Mouse (Mus musculus) bone marrow macrophage, adult 2 months (primary cell): ENCODE data around the gene Ptcd3. TPM values are rescaled to one million over a fixed set of nuclear protein-coding genes. Genes with fewer than 3 reads are reported as not detected.
A peak's percentile ranks its signal among the peaks of the same experiment; 100 is the strongest.
"Not testable (repeated sequence)": the region's sequence is repeated elsewhere in the genome, so short reads cannot be mapped to it uniquely, and the experiment has no call there.

Experiments used
- H3K27ac ChIP-seq: 2 replicates; pipeline ENCODE4 v1.5.1; 2012; ENCODE audit warnings: low read depth, low read length; ENCODE audit not compliant: insufficient read depth
- H3K4me1 ChIP-seq: 2 replicates; pipeline ENCODE4 v1.6.1; 2012; ENCODE audit warnings: low read length; ENCODE audit not compliant: control insufficient read depth, insufficient read depth
- H3K4me3 ChIP-seq: 2 replicates; pipeline ENCODE4 v1.5.1; 2012; ENCODE audit warnings: mild to moderate bottlenecking, low read length, moderate library complexity; ENCODE audit not compliant: insufficient read depth
- CTCF ChIP-seq: IDR thresholded peaks from 2 replicates; pipeline ENCODE4 v1.5.1; 2012; ENCODE audit warnings: low read depth, mild to moderate bottlenecking, low read length, moderate library complexity
- POLR2A ChIP-seq: IDR thresholded peaks from 2 replicates; pipeline ENCODE4 v1.6.1; 2012; ENCODE audit warnings: mild to moderate bottlenecking, low read depth, low read length, borderline replicate concordance
- polyA plus RNA-seq: library from polyadenylated mRNA; stranded (reverse); fragments of >200 nt; gene quantifications from 2 replicates; pipeline ENCODE4 v1.2.4, GENCODE M21; 2012; ENCODE audit not compliant: missing spikeins, insufficient read depth, insufficient read length

Ptcd3 gene
- polyA plus RNA-seq, 1 experiment = 29.0 TPM

GRCm38 (mm10) chr6:71877965-71878760, 30.4 kb downstream of the Ptcd3 start:
- Histone ChIP-seq H3K4me1 (peaks cover 10% of the 10 kb centered on the region), H3K4me3 (no peak overlapping the region), H3K27ac (no peak overlapping the region)
- TF ChIP-seq POLR2A (no peak), CTCF (peak; percentile 13; the same call in 1 of the 2 replicates)

- H3K27ac ChIP-seq = no peak overlapping the region
- TF ChIP-seq CTCF (no peak), POLR2A (no peak)
- no peaks in the 10 kb centered on the region for H3K4me1 ChIP-seq
- no peak overlapping the region for H3K4me3 ChIP-seq
These were observed 37.2 kb downstream of the Ptcd3 start for GRCm38 (mm10) chr6:71871396-71871795.

GRCm38 (mm10) chr6:71868809-71869208, 39.7 kb downstream of the Ptcd3 start:
- H3K4me3 ChIP-seq = no peak overlapping the region
- H3K4me1 ChIP-seq = no peaks in the 10 kb centered on the region
- TF ChIP-seq POLR2A (no peak), CTCF (no peak)
- H3K27ac ChIP-seq = no peak overlapping the region

GRCm38 (mm10) chr6:71867751-71868150, 40.8 kb downstream of the Ptcd3 start:
- Histone ChIP-seq H3K4me1 (no peaks in the 10 kb centered on the region), H3K27ac (no peak overlapping the region), H3K4me3 (no peak overlapping the region)
- TF ChIP-seq CTCF = no peak
- no peak for TF ChIP-seq POLR2A

GRCm38 (mm10) chr6:71846906-71847305, 61.6 kb downstream of the Ptcd3 start:
- H3K27ac ChIP-seq, H3K4me3 ChIP-seq, H3K4me1 ChIP-seq: not testable (repeated sequence)

- no peak for TF ChIP-seq CTCF
- TF ChIP-seq POLR2A = no peak
- H3K27ac ChIP-seq = no peak overlapping the region
These were observed 67.8 kb downstream of the Ptcd3 start for GRCm38 (mm10) chr6:71840597-71841290.

GRCm38 (mm10) chr6:71839815-71840214, 68.7 kb downstream of the Ptcd3 start:
- no peak for TF ChIP-seq CTCF
- no peak for TF ChIP-seq POLR2A
- peaks cover 7% of the 10 kb centered on the region for H3K4me1 ChIP-seq
- no peak overlapping the region for H3K4me3 ChIP-seq
- H3K27ac ChIP-seq = no peak overlapping the region

More at GRCm38 (mm10) chr6:71840597-71841290, 67.8 kb downstream of the Ptcd3 start:
- Histone ChIP-seq H3K4me1 (peaks cover 9% of the 10 kb centered on the region), H3K4me3 (no peak overlapping the region)

- Histone ChIP-seq H3K4me1 (peaks cover 9% of the 10 kb centered on the region), H3K27ac (no peak overlapping the region), H3K4me3 (no peak overlapping the region)
- TF ChIP-seq CTCF = no peak
- TF ChIP-seq POLR2A = no peak
These were observed 71.7 kb downstream of the Ptcd3 start for GRCm38 (mm10) chr6:71836811-71837210.

- peak overlapping the region; percentile 98 for H3K4me3 ChIP-seq
These were observed 77.0 kb downstream of the Ptcd3 start for GRCm38 (mm10) chr6:71831581-71831960.

More at GRCm38 (mm10) chr6:71831581-71831960, 77.0 kb downstream of the Ptcd3 start:
- peaks cover 2% of the 10 kb centered on the region for H3K4me1 ChIP-seq
- no peak for TF ChIP-seq POLR2A
- no peak for TF ChIP-seq CTCF
- peak overlapping the region; percentile 83 for H3K27ac ChIP-seq
